Mouse (Mus musculus) bone marrow macrophage, adult 2 months (primary cell): ENCODE measurements around the gene Wdr82. TPM values are rescaled to one million over a fixed set of nuclear protein-coding genes. Genes with fewer than 3 reads are reported as not detected.
"Not testable (repeated sequence)": the region's sequence is repeated elsewhere in the genome, so short reads cannot be mapped to it uniquely, and the experiment has no call there.

Source experiments
- H3K27ac ChIP-seq: 2 replicates; pipeline ENCODE4 v1.5.1; 2012; ENCODE audit warnings: low read depth, low read length; ENCODE audit not compliant: insufficient read depth
- H3K4me1 ChIP-seq: 2 replicates; pipeline ENCODE4 v1.6.1; 2012; ENCODE audit warnings: low read length; ENCODE audit not compliant: control insufficient read depth, insufficient read depth
- H3K4me3 ChIP-seq: 2 replicates; pipeline ENCODE4 v1.5.1; 2012; ENCODE audit warnings: mild to moderate bottlenecking, low read length, moderate library complexity; ENCODE audit not compliant: insufficient read depth
- CTCF ChIP-seq: IDR thresholded peaks from 2 replicates; pipeline ENCODE4 v1.5.1; 2012; ENCODE audit warnings: low read depth, mild to moderate bottlenecking, low read length, moderate library complexity
- POLR2A ChIP-seq: IDR thresholded peaks from 2 replicates; pipeline ENCODE4 v1.6.1; 2012; ENCODE audit warnings: mild to moderate bottlenecking, low read depth, low read length, borderline replicate concordance
- polyA plus RNA-seq: library from polyadenylated mRNA; stranded (reverse); fragments of >200 nt; gene quantifications from 2 replicates; pipeline ENCODE4 v1.2.4, GENCODE M21; 2012; ENCODE audit not compliant: missing spikeins, insufficient read depth, insufficient read length

Gene Wdr82
- polyA plus RNA-seq, 1 experiment, result 37.0 TPM

GRCm38 (mm10) chr9:106160426-106160825 is 10.3 kb upstream of the Wdr82 start:
- Histone ChIP-seq H3K27ac (peak overlapping the region; percentile 96), H3K4me3 (peak overlapping the region; percentile 65), H3K4me1 (peaks cover 4% of the 10 kb centered on the region; the same call in 1 of the 2 replicates)
- TF ChIP-seq POLR2A (no peak), CTCF (no peak)

- TF ChIP-seq CTCF (no peak), POLR2A (no peak)
- no peak overlapping the region for H3K4me3 ChIP-seq
- H3K27ac ChIP-seq, result no peak overlapping the region
- peaks cover 3% of the 10 kb centered on the region; the same call in 1 of the 2 replicates for H3K4me1 ChIP-seq
These were observed 4.0 kb upstream of the Wdr82 start for GRCm38 (mm10) chr9:106166709-106167108.

GRCm38 (mm10) chr9:106167241-106167640 is 3.5 kb upstream of the Wdr82 start:
- no peak overlapping the region for H3K4me3 ChIP-seq
- H3K4me1 ChIP-seq, result peaks cover 3% of the 10 kb centered on the region; the same call in 1 of the 2 replicates
- TF ChIP-seq CTCF, result no peak
- no peak for TF ChIP-seq POLR2A
- no peak overlapping the region for H3K27ac ChIP-seq

DNA sequence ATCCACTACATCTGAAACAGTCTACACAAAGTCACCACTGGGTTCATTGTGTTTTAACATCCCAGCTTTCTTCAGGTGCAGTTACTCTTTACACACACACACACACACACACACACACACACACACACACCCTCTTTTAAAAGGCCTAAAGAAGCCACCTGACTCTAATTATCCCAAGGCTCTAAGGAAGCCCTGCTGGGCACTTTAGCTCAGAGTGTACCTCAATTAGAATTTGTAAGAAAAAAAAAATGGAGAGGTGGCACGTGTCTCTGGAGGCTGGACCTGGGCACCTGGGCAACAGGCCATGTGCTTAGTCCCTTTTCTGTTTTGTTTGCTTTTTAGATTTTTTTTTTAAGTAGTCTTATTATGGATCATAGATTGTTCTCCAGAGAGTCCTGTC is 3.0 kb upstream of the Wdr82 start:
- Histone ChIP-seq H3K4me3 (no peak overlapping the region), H3K27ac (no peak overlapping the region), H3K4me1 (peaks cover 3% of the 10 kb centered on the region; the same call in 1 of the 2 replicates)
- TF ChIP-seq CTCF (no peak), POLR2A (no peak)

- H3K4me1 ChIP-seq, result peaks cover 13% of the 10 kb centered on the region
- not testable (repeated sequence) for H3K27ac ChIP-seq, H3K4me3 ChIP-seq
These were observed 1.7 kb upstream of the Wdr82 start for GRCm38 (mm10) chr9:106169006-106169405.

- no peak overlapping the region for H3K27ac ChIP-seq
- H3K4me3 ChIP-seq, result no peak overlapping the region
- TF ChIP-seq POLR2A, result no peak
- no peak for TF ChIP-seq CTCF
- H3K4me1 ChIP-seq, result peaks cover 16% of the 10 kb centered on the region
These were observed 811 bp upstream of the Wdr82 start for GRCm38 (mm10) chr9:106169917-106170316.

DNA sequence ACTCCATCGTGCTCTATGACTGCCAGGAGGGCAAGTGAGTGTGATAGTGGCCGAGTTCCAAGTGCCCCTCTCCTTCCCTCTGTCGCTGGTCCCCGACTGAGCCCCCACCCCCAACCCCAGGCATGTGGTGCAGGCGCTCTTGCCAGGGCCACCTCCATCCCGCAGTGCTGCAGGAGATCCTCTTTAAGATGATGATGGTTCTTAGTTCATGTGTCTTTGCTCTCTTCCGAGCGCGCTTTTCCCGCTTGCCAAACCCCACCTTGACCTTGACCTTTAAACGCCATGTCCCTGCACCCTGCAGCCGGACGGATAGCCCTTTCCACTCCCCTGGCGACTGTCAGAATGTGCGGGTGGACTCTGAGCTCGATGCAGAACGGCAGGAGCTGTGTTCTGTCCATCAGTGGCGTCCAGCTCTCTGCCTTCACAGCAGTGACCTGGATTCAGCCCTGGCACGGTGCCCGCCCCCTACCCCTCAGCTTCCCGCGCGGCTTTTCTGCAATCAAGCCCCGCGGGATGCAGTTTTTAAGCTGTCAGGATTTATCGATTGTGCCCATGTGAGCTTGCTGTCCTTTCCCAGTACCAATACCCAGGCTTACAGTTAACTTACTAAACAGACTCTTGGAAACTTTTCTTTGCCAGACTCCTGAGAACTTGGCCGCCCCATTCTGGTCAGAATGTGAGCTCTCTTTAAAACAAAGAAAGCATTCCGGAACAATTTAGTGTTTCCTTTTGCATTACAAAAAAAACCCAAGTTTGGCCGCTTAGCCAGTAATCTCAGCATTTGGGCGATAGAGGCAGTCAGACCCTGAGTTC is 824 bp downstream of the Wdr82 start:
- Histone ChIP-seq H3K4me1 (peaks cover 21% of the 10 kb centered on the region), H3K27ac (peak overlapping the region; percentile 88), H3K4me3 (peak overlapping the region; percentile 99)
- TF ChIP-seq CTCF (no peak; the same call in 1 of the 2 replicates), POLR2A (no peak)

DNA sequence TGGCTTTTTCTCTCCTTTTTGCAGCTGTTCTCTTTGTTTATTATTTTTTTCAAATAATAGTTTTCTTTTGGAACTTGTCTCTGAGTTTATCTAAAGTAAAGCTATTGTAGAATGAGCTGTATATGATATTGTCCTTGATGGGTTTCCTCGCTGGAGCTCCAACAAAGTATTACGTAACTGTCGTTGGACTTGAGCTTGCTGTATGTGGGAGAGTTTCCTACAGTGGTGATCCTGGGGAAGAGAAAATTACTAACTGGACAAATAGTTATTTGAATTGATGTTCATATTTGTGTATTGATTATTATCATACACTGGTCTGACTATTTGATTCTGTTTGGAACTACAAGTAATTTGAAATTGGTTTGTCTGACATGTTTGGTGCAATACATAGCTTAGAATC is 1.8 kb downstream of the Wdr82 start:
- H3K27ac ChIP-seq, result no peak overlapping the region

GRCm38 (mm10) chr9:106173363-106173762 is 2.6 kb downstream of the Wdr82 start:
- Histone ChIP-seq H3K4me3 (0 out of 2 replicates have a peak overlapping the region, but pooled peaks have one; percentile 19), H3K4me1 (peaks cover 21% of the 10 kb centered on the region), H3K27ac (no peak overlapping the region)
- TF ChIP-seq CTCF (no peak), POLR2A (no peak)

More for the DNA sequence above, 1.8 kb downstream of the Wdr82 start:
- TF ChIP-seq CTCF (no peak), POLR2A (no peak)
- Histone ChIP-seq H3K4me3 (peak overlapping the region; percentile 99), H3K4me1 (peaks cover 21% of the 10 kb centered on the region)

- H3K4me1 ChIP-seq, result peaks cover 18% of the 10 kb centered on the region
- no peak overlapping the region for H3K4me3 ChIP-seq
- H3K27ac ChIP-seq, result no peak overlapping the region
- TF ChIP-seq POLR2A (no peak), CTCF (no peak)
These were observed 4.9 kb downstream of the Wdr82 start for GRCm38 (mm10) chr9:106175552-106176200.
